In genomic region chr1:133076681-133077514, GRCm38 (mm10) we compare ENCODE assay signal across 9 mouse cellular contexts. TPM values are rescaled to one million over a fixed set of nuclear protein-coding genes. Genes with fewer than 3 reads are reported as not detected.
DNase-seq lines count a peak whose midpoint lies in the region; ATAC-seq lines count a peak whose summit lies in the region.
"Had no signal": no experiment of that assay in that cellular context is flagged by ENCODE, and none has a peak within 500 bp of the region (broad histone marks: within the 10 kb centered on the region; RNA-seq: fewer than 3 reads in every experiment).

No protein-coding gene starts in this region.

- H3K36me3 ChIP-seq in kidney, embryonic 14.5 days (ENCODE audit: control insufficient read depth, insufficient read depth, low read length) = peaks cover 4% of the 10 kb centered on the region; the same call in 1 of the 2 replicates
- H3K36me3 ChIP-seq in embryonic facial prominence, embryonic 14.5 days (ENCODE audit: control insufficient read depth, insufficient read depth, low read length) = peaks cover 23% of the 10 kb centered on the region

- WGBS in kidney, embryonic 14.5 days = 27% methylated on average over 20 of the region's 20 CpGs
- WGBS in embryonic facial prominence, embryonic 14.5 days = 50% methylated on average over 20 of the region's 20 CpGs

- no peak overlapping the region for H3K4me3 ChIP-seq in kidney, embryonic 14.5 days (ENCODE audit: low read length)
- no peak overlapping the region for H3K4me3 ChIP-seq in embryonic facial prominence, embryonic 14.5 days (ENCODE audit: low read depth, low read length)
- H3K4me3 ChIP-seq: erythroblast, embryonic 14.5 days had no signal

- H3K9me3 ChIP-seq in kidney, embryonic 14.5 days (ENCODE audit: control insufficient read depth, low read length) = no peaks in the 10 kb centered on the region
- no peaks in the 10 kb centered on the region for H3K9me3 ChIP-seq in embryonic facial prominence, embryonic 14.5 days (ENCODE audit: control insufficient read depth, low read length)

- no peak overlapping the region for H3K4me2 ChIP-seq in kidney, embryonic 14.5 days (replicated peaks; ENCODE audit: low read depth, low read length)
- no peak overlapping the region for H3K4me2 ChIP-seq in embryonic facial prominence, embryonic 14.5 days (ENCODE audit: low read depth, low read length)

- peaks cover 26% of the 10 kb centered on the region for H3K4me1 ChIP-seq in kidney, embryonic 14.5 days (ENCODE audit: control insufficient read depth, insufficient read depth, low read length)
- peaks cover 8% of the 10 kb centered on the region for H3K4me1 ChIP-seq in embryonic facial prominence, embryonic 14.5 days (ENCODE audit: control insufficient read depth, insufficient read depth, low read length)

- H3K9ac ChIP-seq in kidney, embryonic 14.5 days (ENCODE audit: low read depth, low read length) = no peak overlapping the region; the same call in 1 of the 2 replicates
- H3K9ac ChIP-seq in embryonic facial prominence, embryonic 14.5 days (ENCODE audit: low read depth, low read length) = no peak overlapping the region

- DNase-seq in kidney, adult 18-20 months = no peak
- DNase-seq in embryonic facial prominence, embryonic 14.5 days (ENCODE audit: low spot score) = peak; percentile 55
- peak; percentile 66 for DNase-seq in heart, postnatal 4 days
- peak; percentile 54 to 78 for DNase-seq in lung, postnatal 4 days
- DNase-seq in layer of hippocampus, postnatal 25 days (ENCODE audit: extremely low spot score in 1 of 2, low spot score in 1 of 2) = no peak
- no peak for DNase-seq in natural killer cell, adult 2 months (ENCODE audit: low spot score in 2 of 2)
- DNase-seq in layer of hippocampus, adult 18-20 months (ENCODE audit: low spot score in 2 of 2) = no peak

- ATAC-seq in kidney, embryonic 14.5 days (ENCODE audit: low FRiP score, low TSS enrichment) = peak; percentile 34
- ATAC-seq in embryonic facial prominence, embryonic 14.5 days (ENCODE audit: low read depth) = 0 out of 2 replicates have a peak, but pooled peaks have one; percentile 28

- no peaks in the 10 kb centered on the region; the same call in 1 of the 2 replicates for H3K27me3 ChIP-seq in kidney, embryonic 14.5 days (ENCODE audit: control insufficient read depth, insufficient read depth, low read length)
- no peaks in the 10 kb centered on the region for H3K27me3 ChIP-seq in embryonic facial prominence, embryonic 14.5 days (replicated peaks; ENCODE audit: control insufficient read depth, insufficient read depth, low read length)

- H3K27ac ChIP-seq in kidney, embryonic 14.5 days (ENCODE audit: low read depth, low read length) = peak overlapping the region; percentile 53; the same call in 1 of the 2 replicates
- H3K27ac ChIP-seq in embryonic facial prominence, embryonic 14.5 days (replicated peaks; ENCODE audit: low read depth, low read length) = peak overlapping the region; percentile 52; the same call in 1 of the 2 replicates

RNA-seq across cellular contexts. Expression of gene Pik3c2b, which starts 31.4 kb away (rescaled TPM):
- 6.3 and 9.1 TPM in 2 replicates for polyA plus RNA-seq in kidney, embryonic 14.5 days (2014; fragmentation: Nextera tagmentation; extraction: Ambion mirVana)
- 7.0 and 7.1 TPM in 2 replicates for polyA plus RNA-seq in embryonic facial prominence, embryonic 14.5 days (2014; fragmentation: Nextera tagmentation; extraction: Ambion mirVana)
- total RNA-seq in heart, postnatal 4 days (2021) = 10 to 100 TPM; 29.8 to 30.8 TPM
- total RNA-seq in layer of hippocampus, postnatal 25 days (2021) = 10 to 100 TPM; 12.3 to 17.3 TPM
- total RNA-seq in layer of hippocampus, adult 18-20 months (2021) = 10 to 100 TPM; 14.5 to 15.0 TPM

RNA-seq across cellular contexts. Expression of gene Mdm4, which starts 46.5 kb away (rescaled TPM):
- 36.0 and 57.6 TPM in 2 replicates for polyA plus RNA-seq in kidney, embryonic 14.5 days (2014; fragmentation: Nextera tagmentation; extraction: Ambion mirVana)
- polyA plus RNA-seq in embryonic facial prominence, embryonic 14.5 days (2014; fragmentation: Nextera tagmentation; extraction: Ambion mirVana) = 33.4 and 40.3 TPM in 2 replicates
- 10 to 100 TPM; 55.1 to 59.8 TPM for total RNA-seq in heart, postnatal 4 days (2021)
- 10 to 100 TPM; 65.5 to 91.1 TPM for total RNA-seq in layer of hippocampus, postnatal 25 days (2021)
- total RNA-seq in layer of hippocampus, adult 18-20 months (2021) = 10 to 100 TPM; 68.0 to 86.7 TPM

RNA-seq across cellular contexts. Expression of gene Ppp1r15b, which starts 54.0 kb away (rescaled TPM):
- polyA plus RNA-seq in kidney, embryonic 14.5 days (2014; fragmentation: Nextera tagmentation; extraction: Ambion mirVana) = 17.9 and 49.4 TPM in 2 replicates
- 42.0 and 42.1 TPM in 2 replicates for polyA plus RNA-seq in embryonic facial prominence, embryonic 14.5 days (2014; fragmentation: Nextera tagmentation; extraction: Ambion mirVana)
- 10 to 100 TPM; 41.6 to 44.4 TPM for total RNA-seq in heart, postnatal 4 days (2021)
- total RNA-seq in layer of hippocampus, postnatal 25 days (2021) = 10 to 100 TPM; 40.9 to 43.0 TPM
- 10 to 100 TPM; 43.7 to 44.2 TPM for total RNA-seq in layer of hippocampus, adult 18-20 months (2021)

Comparison
In these comparisons a context has a peak if more than half of its experiments do, and no peak if none do; other contexts are left out.
1. DNase-seq: peak in embryonic facial prominence, embryonic 14.5 days (single experiment), heart, postnatal 4 days (single experiment) and lung, postnatal 4 days (2 of 2); none in kidney, adult 18-20 months (single experiment), layer of hippocampus, postnatal 25 days (0 of 2), natural killer cell, adult 2 months (0 of 2) and layer of hippocampus, adult 18-20 months (0 of 2).